Mouse (Mus musculus) cerebellum, postnatal 36 days (tissue): Measurements from ENCODE around the gene Klk1b5.
A peak's percentile ranks its signal among the peaks of the same experiment; 100 is the strongest.

Source experiments
- DNase-seq, 2 experiments: peaks; one replicate each; pipeline ENCODE4 v3.0.0; 2021 to 2022; ENCODE audit warnings: mixed read lengths in 2 of 2

Gene Klk1b5

DNA sequence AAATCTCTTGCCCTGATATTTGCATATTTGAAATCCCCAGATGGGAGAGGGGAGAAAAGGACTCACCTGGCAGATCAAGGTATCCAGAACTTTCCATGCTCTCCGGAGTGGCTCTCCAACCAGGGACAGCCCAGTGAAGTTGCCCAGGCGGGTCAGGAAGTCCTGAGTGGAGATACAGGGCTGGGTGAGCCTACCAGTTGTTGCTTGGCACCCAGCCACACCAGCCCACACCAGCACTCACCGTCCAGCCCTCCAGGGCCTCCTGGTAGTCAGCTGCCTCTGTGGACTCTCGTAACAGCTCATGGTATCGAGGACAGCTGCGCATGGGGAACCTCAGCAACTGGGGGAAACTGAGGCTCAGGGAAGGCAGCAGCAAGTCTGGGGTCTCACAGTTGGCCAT, 39.2 kb downstream of the Klk1b5 start:
- no peak for DNase-seq

- DNase-seq, result no peak
Measured at GRCm38 (mm10) chr7:44257278-44257677, 41.5 kb downstream of the Klk1b5 start, which contains the start of gene Acp4. Gene Acp4, minus strand, starts transcription at chr7:44257378.

DNA sequence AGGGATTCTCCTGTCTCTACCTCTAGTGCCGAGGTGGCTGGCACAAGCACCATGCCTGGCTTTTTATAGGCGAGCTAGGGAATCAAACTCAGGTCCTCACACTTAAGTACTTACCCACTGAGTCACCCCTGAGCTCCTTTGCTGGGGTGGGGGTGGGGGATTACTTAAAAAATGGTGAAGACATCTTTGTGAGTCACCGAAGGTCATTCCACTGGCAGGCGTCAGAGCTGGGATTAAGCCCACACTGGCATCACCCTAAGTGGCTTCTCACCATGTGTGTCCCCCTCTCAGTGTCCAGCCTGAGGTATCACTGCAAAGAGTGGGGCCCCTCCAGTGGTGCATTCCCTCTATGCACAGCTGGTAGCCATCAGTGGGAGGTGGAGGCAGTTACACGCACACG, 44.7 kb downstream of the Klk1b5 start:
- DNase-seq, result no peak

GRCm38 (mm10) chr7:44261147-44261546, 45.4 kb downstream of the Klk1b5 start, which contains the start of gene Gm15517:
Gene Gm15517, plus strand, starts transcription at chr7:44261447.
- no peak for DNase-seq

DNA sequence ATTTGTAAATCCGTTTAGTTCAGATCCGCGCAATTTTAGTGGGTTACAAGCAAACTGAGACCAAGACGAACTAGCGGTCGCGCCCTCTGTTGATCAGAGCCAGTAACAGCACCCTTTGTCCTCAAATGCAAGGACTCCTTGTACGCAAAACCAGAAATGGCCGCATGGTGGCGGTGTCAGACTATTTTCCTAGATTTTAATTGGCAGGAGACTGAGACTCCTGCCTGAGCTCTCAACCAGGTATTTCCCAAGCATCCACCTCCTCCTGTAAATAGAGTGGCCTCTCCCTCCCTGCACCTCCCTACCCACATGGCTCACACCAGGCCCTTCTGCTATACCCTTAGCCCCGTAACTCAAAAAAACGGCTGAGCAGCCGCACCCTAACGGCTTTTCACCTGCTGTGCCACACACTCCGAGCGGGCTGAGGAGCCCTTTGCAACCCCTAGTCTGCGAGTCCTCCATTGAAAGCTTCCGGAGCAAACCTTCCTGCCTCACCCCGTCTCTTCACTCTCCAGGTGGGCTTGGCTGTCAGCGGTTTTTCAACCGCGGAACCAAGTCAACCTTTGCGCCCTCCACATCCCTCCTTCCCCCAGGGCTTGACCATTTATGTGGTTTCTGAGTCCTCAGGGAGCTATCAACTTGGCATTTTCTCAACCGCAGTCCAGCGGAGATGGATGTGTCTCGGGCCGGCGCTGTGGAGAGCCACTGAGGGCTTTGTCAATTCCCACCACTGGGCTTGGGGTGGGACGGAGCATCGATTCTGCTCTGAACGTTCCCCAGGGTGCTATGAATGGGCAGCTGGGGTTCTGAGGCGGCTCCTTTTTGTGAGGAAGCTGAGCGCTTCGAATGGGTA, 47.3 kb downstream of the Klk1b5 start:
- DNase-seq, result peak; percentile 98 to 100

- DNase-seq, result no peak
Measured at GRCm38 (mm10) chr7:44268117-44268516, 52.4 kb downstream of the Klk1b5 start.

GRCm38 (mm10) chr7:44269397-44269796, 53.7 kb downstream of the Klk1b5 start:
- no peak for DNase-seq
